ENCODE assay signal across 14 mouse cellular contexts in genomic region chr13:91541069-91541429, GRCm38 (mm10).
A peak's percentile ranks its signal among the peaks of the same experiment; 100 is the strongest.
DNase-seq lines count a peak whose midpoint lies in the region; ATAC-seq and TF ChIP-seq lines count a peak whose summit lies in the region.
"Had no signal": no experiment of that assay in that cellular context is flagged by ENCODE, and none has a peak within 500 bp of the region (broad histone marks: within the 10 kb centered on the region; RNA-seq: fewer than 3 reads in every experiment).

No protein-coding gene starts in this region.

- no peaks in the 10 kb centered on the region for H3K36me3 ChIP-seq in spleen, adult 2 months (ENCODE audit: control insufficient read depth, insufficient read depth, low read length)
- peaks cover 13% of the 10 kb centered on the region for H3K36me3 ChIP-seq in midbrain, embryonic 13.5 days
- H3K36me3 ChIP-seq: heart, embryonic 15.5 days had no signal

- intact Hi-C loops in left cerebral cortex, postnatal 14 days (cut with DNase I): no loop called here

- DNase-seq in spleen, adult 2 months (ENCODE audit: low read depth in 1 of 2, low spot score in 2 of 2): peak; percentile 18 to 54
- DNase-seq in spleen, adult 12 weeks (ENCODE audit: low spot score): no peak
- peak; percentile 78 to 83 for DNase-seq in thymus, postnatal 36 days
- DNase-seq in frontal cortex, adult 2 months (ENCODE audit: extremely low spot score in 1 of 2, low spot score in 1 of 2): no peak
- no peak for DNase-seq in left cerebral cortex, postnatal 14 days (ENCODE audit: low spot score in 2 of 2)
- DNase-seq: cerebellum, postnatal 36 days; right cerebral cortex, postnatal 14 days had no signal

- H3K9ac ChIP-seq in midbrain, embryonic 13.5 days (replicated peaks): no peak overlapping the region
- H3K9ac ChIP-seq: heart, embryonic 15.5 days; midbrain, embryonic 12.5 days; neural tube, embryonic 15.5 days had no signal

- 20% methylated on average over 6 of the region's 6 CpGs for WGBS in spleen, adult 2 months
- 96% methylated on average over 6 of the region's 6 CpGs for WGBS in midbrain, embryonic 13.5 days

- H3K9me3 ChIP-seq in midbrain, embryonic 13.5 days: no peaks in the 10 kb centered on the region
- H3K9me3 ChIP-seq: heart, embryonic 15.5 days; midbrain, embryonic 12.5 days; neural tube, embryonic 15.5 days had no signal

- H3K27me3 ChIP-seq in spleen, adult 2 months (ENCODE audit: control insufficient read depth, insufficient read depth, low read length): no peaks in the 10 kb centered on the region
- H3K27me3 ChIP-seq in midbrain, embryonic 13.5 days: no peaks in the 10 kb centered on the region
- H3K27me3 ChIP-seq: heart, embryonic 15.5 days; midbrain, embryonic 12.5 days; neural tube, embryonic 15.5 days had no signal

- peaks cover 9% of the 10 kb centered on the region; the same call in 1 of the 2 replicates for H3K4me1 ChIP-seq in spleen, adult 2 months (ENCODE audit: control insufficient read depth, insufficient read depth, insufficient read length)
- H3K4me1 ChIP-seq in midbrain, embryonic 13.5 days (replicated peaks): 0 out of 2 replicates have a peak, but pooled peaks cover 3% of the 10 kb centered on the region
- H3K4me1 ChIP-seq: midbrain, embryonic 12.5 days; neural tube, embryonic 15.5 days had no signal

- H3K4me2 ChIP-seq in midbrain, embryonic 13.5 days (replicated peaks): no peak overlapping the region
- H3K4me2 ChIP-seq: heart, embryonic 15.5 days; midbrain, embryonic 12.5 days; neural tube, embryonic 15.5 days had no signal

- no peak overlapping the region for H3K27ac ChIP-seq in spleen, adult 2 months (ENCODE audit: insufficient read depth, low read length)
- no peak overlapping the region for H3K27ac ChIP-seq in midbrain, embryonic 13.5 days
- H3K27ac ChIP-seq: heart, embryonic 15.5 days; midbrain, embryonic 12.5 days; neural tube, embryonic 15.5 days had no signal

- no peak for TF ChIP-seq POLR2A in spleen, adult 2 months (IDR thresholded peaks at IDR 0.05; ENCODE audit: low read depth, low read length)

- ATAC-seq in inflammation-experienced regulatory T-cells, adult 6 months: peak; percentile 93
- peak; percentile 39 for ATAC-seq in megakaryocyte-erythroid progenitor cell, adult 5-6 weeks (replicated peaks; ENCODE audit: low FRiP score, low TSS enrichment, poor library complexity, severe bottlenecking)
- ATAC-seq in midbrain, embryonic 13.5 days: no peak
- ATAC-seq: intestine, embryonic 16.5 days had no signal

- H3K4me3 ChIP-seq in spleen, adult 2 months (ENCODE audit: extremely low read depth, insufficient read depth, insufficient read length): no peak overlapping the region
- H3K4me3 ChIP-seq in midbrain, embryonic 13.5 days (replicated peaks): no peak overlapping the region
- H3K4me3 ChIP-seq: heart, embryonic 15.5 days; midbrain, embryonic 12.5 days; neural tube, embryonic 15.5 days had no signal

- no peak for TF ChIP-seq CTCF in spleen, adult 2 months (IDR thresholded peaks at IDR 0.05; ENCODE audit: extremely low read depth, insufficient read depth, insufficient read length, insufficient replicate concordance)

Comparison
In these comparisons a context has a peak if more than half of its experiments do, and no peak if none do; other contexts are left out.
1. DNase-seq: peak in spleen, adult 2 months (2 of 2) and thymus, postnatal 36 days (2 of 2); none in spleen, adult 12 weeks (single experiment), frontal cortex, adult 2 months (0 of 2) and left cerebral cortex, postnatal 14 days (0 of 2).